Mouse (Mus musculus) thymus, adult 2 months (tissue): ENCODE measurements around the gene Swi5.

ENCODE experiments used
- CTCF ChIP-seq: fragments of 200-500 bp; IDR thresholded peaks from 2 replicates; pipeline ENCODE4 v1.5.1; 2012; ENCODE audit warnings: mild to moderate bottlenecking, control low read depth, low read length, moderate library complexity, borderline replicate concordance; ENCODE audit not compliant: control insufficient read depth, poor library complexity, insufficient read depth; ENCODE audit errors: extremely low read depth
- POLR2A ChIP-seq: fragments of 200-500 bp; IDR thresholded peaks from 2 replicates; pipeline ENCODE4 v1.6.1; 2012; ENCODE audit warnings: mild to moderate bottlenecking, low read length, control low read depth, moderate library complexity; ENCODE audit not compliant: control insufficient read depth, poor library complexity, insufficient read depth; ENCODE audit errors: extremely low read depth

DNA sequence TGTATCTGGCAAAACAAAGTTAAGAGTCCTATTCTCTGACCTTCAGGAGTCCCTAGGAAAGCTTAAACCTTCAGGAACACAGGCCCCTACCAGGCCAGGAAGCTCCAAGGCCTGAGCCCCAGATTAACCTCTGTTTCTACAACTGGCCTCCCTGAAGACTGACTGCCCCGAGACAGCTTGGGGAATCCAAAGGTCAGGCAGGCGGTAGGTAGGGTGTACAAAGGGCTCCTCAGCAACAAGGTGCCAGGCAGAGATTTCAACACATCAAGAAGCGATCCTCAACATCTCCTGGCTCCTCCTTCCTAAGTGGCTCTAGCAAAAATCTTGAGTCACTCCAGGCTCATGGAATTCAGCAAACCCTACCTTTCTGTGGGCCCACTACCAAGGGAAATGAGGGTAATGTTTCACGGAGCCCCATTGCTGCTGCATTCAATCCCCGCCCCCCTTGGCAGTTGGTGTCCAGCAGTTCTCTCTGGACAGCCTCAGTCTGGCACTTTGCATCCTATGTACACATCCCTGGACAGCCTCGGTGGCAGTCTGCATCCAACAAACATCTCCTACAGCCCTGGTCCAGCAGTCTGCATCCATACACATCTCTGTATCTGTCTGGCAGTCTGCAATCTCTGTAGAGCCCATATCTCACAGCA is 28.9 kb downstream of the Swi5 start:
- TF ChIP-seq CTCF (no peak), POLR2A (no peak)
